Comparison of ENCODE assay signal across 8 mouse cellular contexts in genomic region chr17:28176775-28177539, GRCm38 (mm10). TPM values are rescaled to one million over a fixed set of nuclear protein-coding genes. Genes with fewer than 3 reads are reported as not detected.
DNase-seq lines count a peak whose midpoint lies in the region; ATAC-seq and TF ChIP-seq lines count a peak whose summit lies in the region.

Zfp523 (plus strand) TSS chr17:28177129.

- peak within 1 kb of the TSS; percentile 75 to 82 for H3K4me3 ChIP-seq in MEL (ENCODE audit: control insufficient read depth in 1 of 2, insufficient read depth in 1 of 2, low read depth in 2 of 2, low read length in 2 of 2)
- peak within 1 kb of the TSS; percentile 99 for H3K4me3 ChIP-seq in cerebellum, adult 2 months (replicated peaks; ENCODE audit: insufficient read depth, low read depth, low read length)
- peak within 1 kb of the TSS; percentile 90 for H3K4me3 ChIP-seq in hindbrain, embryonic 10.5 days
- H3K4me3 ChIP-seq in lung, postnatal 0 days (ENCODE audit: low read depth, low read length) = peak within 1 kb of the TSS; percentile 72

- TF ChIP-seq EP300 in MEL (IDR thresholded peaks at IDR 0.05; ENCODE audit: low read depth in 1 of 2, low read length in 2 of 2) = no peak
- TF ChIP-seq EP300 in lung, postnatal 0 days (IDR thresholded peaks at IDR 0.05) = no peak

- no peak for TF ChIP-seq RAD21 in MEL (IDR thresholded peaks at IDR 0.05; ENCODE audit: low read depth, low read length)

- H3K4me1 ChIP-seq in MEL (ENCODE audit: control insufficient read depth in 1 of 2, insufficient read depth in 2 of 2, low read length in 2 of 2) = peaks cover 3 to 9% of the 10 kb centered on the region in 2 experiments; a peak in 3 of 4 replicates
- H3K4me1 ChIP-seq in cerebellum, adult 2 months (ENCODE audit: control insufficient read depth, insufficient read depth, low read length) = peaks cover 6% of the 10 kb centered on the region; the same call in 1 of the 2 replicates
- peaks cover 81% of the 10 kb centered on the region for H3K4me1 ChIP-seq in hindbrain, embryonic 10.5 days (replicated peaks)
- H3K4me1 ChIP-seq in lung, postnatal 0 days (ENCODE audit: insufficient read depth, low read depth, low read length) = peaks cover 28% of the 10 kb centered on the region; the same call in 1 of the 2 replicates

- no peaks in the 10 kb centered on the region for H3K9me3 ChIP-seq in MEL (replicated peaks; ENCODE audit: insufficient read depth, low read length)
- no peaks in the 10 kb centered on the region for H3K9me3 ChIP-seq in hindbrain, embryonic 10.5 days
- H3K9me3 ChIP-seq in lung, postnatal 0 days (ENCODE audit: low read length) = no peaks in the 10 kb centered on the region

- peak within 1 kb of the TSS; percentile 97 for H3K9ac ChIP-seq in MEL (ENCODE audit: control insufficient read depth, low read depth, low read length, poor library complexity, severe bottlenecking)
- H3K9ac ChIP-seq in lung, postnatal 0 days (replicated peaks; ENCODE audit: low read depth) = peak within 1 kb of the TSS; percentile 76

- no peak for TF ChIP-seq CTCF in MEL (IDR thresholded peaks at IDR 0.05 in 2 of 3, conservative IDR thresholded peaks at IDR 0.05 in 1 of 3; ENCODE audit: control insufficient read depth in 1 of 3, insufficient read depth in 1 of 3, low read depth in 2 of 3, low read length in 3 of 3, poor library complexity in 1 of 3, severe bottlenecking in 1 of 3)
- no peak for TF ChIP-seq CTCF in cerebellum, adult 2 months (IDR thresholded peaks at IDR 0.05; ENCODE audit: borderline replicate concordance, insufficient read depth, low read depth, low read length)
- TF ChIP-seq CTCF in lung, postnatal 0 days (IDR thresholded peaks at IDR 0.05) = no peak; the same call in 1 of the 2 replicates

- peak; percentile 87 for DNase-seq in MEL (ENCODE audit: low read depth, low spot score)
- DNase-seq in cerebellum, adult 2 months = peak; percentile 92 to 93
- peak; percentile 93 for DNase-seq in hindbrain, embryonic 10.5 days (ENCODE audit: low spot score)
- DNase-seq in layer of hippocampus, adult 9-11 months = peak; percentile 92
- DNase-seq in lung, postnatal 0 days (ENCODE audit: low spot score) = peak; percentile 95
- DNase-seq in ovary, postnatal 14 days (ENCODE audit: low spot score) = peak; percentile 88
- peak; percentile 95 for DNase-seq in thymus, postnatal 14 days

- H3K27me3 ChIP-seq in MEL (ENCODE audit: control insufficient read depth in 1 of 2, insufficient read depth in 2 of 2, low read length in 2 of 2) = no peaks in the 10 kb centered on the region
- H3K27me3 ChIP-seq in cerebellum, adult 2 months (ENCODE audit: control insufficient read depth, insufficient read depth, low read length) = no peaks in the 10 kb centered on the region
- no peaks in the 10 kb centered on the region for H3K27me3 ChIP-seq in hindbrain, embryonic 10.5 days (ENCODE audit: insufficient read depth, poor library complexity, severe bottlenecking)
- H3K27me3 ChIP-seq in lung, postnatal 0 days (replicated peaks; ENCODE audit: insufficient read depth, low read length) = no peaks in the 10 kb centered on the region

- peak; percentile 87 for ATAC-seq in frontal cortex, adult (ENCODE audit: low TSS enrichment)
- peak; percentile 90 for ATAC-seq in lung, postnatal 0 days

- WGBS in cerebellum, adult 2 months = under 1% methylated on average over 78 of the region's 82 CpGs
- under 1% methylated on average over 82 of the region's 82 CpGs for WGBS in hindbrain, embryonic 10.5 days
- 1% methylated on average over 64 of the region's 82 CpGs for WGBS in lung, postnatal 0 days

- H3K79me2 ChIP-seq in MEL (ENCODE audit: control insufficient read depth, insufficient read depth, low read length, poor library complexity) = peaks cover 5% of the 10 kb centered on the region; the same call in 1 of the 2 replicates

- peak within 1 kb of the TSS; percentile 78 for H3K4me2 ChIP-seq in lung, postnatal 0 days (replicated peaks; ENCODE audit: low read depth, low read length)

- H3K36me3 ChIP-seq in MEL (ENCODE audit: control insufficient read depth in 1 of 2, insufficient read depth in 2 of 2, low read length in 2 of 2) = peaks cover 0 to 4% of the 10 kb centered on the region in 2 experiments; a peak in 2 of 4 replicates
- peaks cover 20% of the 10 kb centered on the region for H3K36me3 ChIP-seq in hindbrain, embryonic 10.5 days
- no peaks in the 10 kb centered on the region for H3K36me3 ChIP-seq in lung, postnatal 0 days (ENCODE audit: insufficient read depth, low read length)

- peak; percentile 70 to 78; a peak in 2 of 4 replicates for TF ChIP-seq POLR2A in MEL (IDR thresholded peaks at IDR 0.05; ENCODE audit: control insufficient read depth in 1 of 2, insufficient read depth in 1 of 2, low read depth in 1 of 2, low read length in 2 of 2, poor library complexity in 1 of 2)
- peak; percentile 38; the same call in 1 of the 2 replicates for TF ChIP-seq POLR2A in cerebellum, adult 2 months (IDR thresholded peaks at IDR 0.05; ENCODE audit: borderline replicate concordance, insufficient read depth, low read length)

- H3K27ac ChIP-seq in MEL (ENCODE audit: control insufficient read depth, low read depth, low read length) = peak within 1 kb of the TSS; percentile 57
- peak within 1 kb of the TSS; percentile 85 for H3K27ac ChIP-seq in cerebellum, adult 2 months (ENCODE audit: insufficient read depth, low read length)
- peak within 1 kb of the TSS; percentile 99 for H3K27ac ChIP-seq in hindbrain, embryonic 10.5 days
- H3K27ac ChIP-seq in lung, postnatal 0 days (ENCODE audit: low read length) = peak within 1 kb of the TSS; percentile 82

TF ChIP-seq in MEL, 35 proteins besides CTCF, POLR2A, EP300 and RAD21 (continues in another document):
- TF ChIP-seq MAX (IDR thresholded peaks at IDR 0.05; ENCODE audit: low read length) (peak; percentile 56; the same call in 1 of the 2 replicates), MXI1 (IDR thresholded peaks at IDR 0.05; ENCODE audit: low read depth, low read length) (peak; percentile 63; the same call in 1 of the 2 replicates), TCF12 (IDR thresholded peaks at IDR 0.05; ENCODE audit: low read depth, low read length) (0 out of 2 replicates have a peak, but pooled peaks have one; percentile 25), E2F4 (IDR thresholded peaks at IDR 0.05; ENCODE audit: borderline replicate concordance, low read depth, low read length) (no peak), CHD1 (IDR thresholded peaks at IDR 0.05; ENCODE audit: low read depth, low read length) (no peak), MYB (IDR thresholded peaks at IDR 0.05; ENCODE audit: low read depth, low read length) (no peak), SIN3A (IDR thresholded peaks at IDR 0.05; ENCODE audit: low read length) (peak; percentile 84), ZNF384 (IDR thresholded peaks at IDR 0.05; ENCODE audit: low read depth, low read length) (peak; percentile 50), UBTF (IDR thresholded peaks at IDR 0.05; ENCODE audit: borderline replicate concordance, insufficient read depth, low read depth, low read length) (0 out of 2 replicates have a peak, but pooled peaks have one; percentile 38), MEF2A (IDR thresholded peaks at IDR 0.05; ENCODE audit: extremely low read depth, insufficient replicate concordance, low read depth, low read length, poor library complexity, severe bottlenecking) (no peak), NELFE (IDR thresholded peaks at IDR 0.05; ENCODE audit: low read depth, low read length) (peak; percentile 65), ELF1 (IDR thresholded peaks at IDR 0.05; ENCODE audit: low read depth, low read length) (peak; percentile 66), MAZ (IDR thresholded peaks at IDR 0.05; ENCODE audit: low read depth, low read length) (peak; percentile 82; the same call in 1 of the 2 replicates), KAT2A (conservative IDR thresholded peaks at IDR 0.05; ENCODE audit: low read depth, low read length) (no peak; the same call in 1 of the 2 replicates), MYC (IDR thresholded peaks at IDR 0.05; ENCODE audit: low read depth, low read length) (no peak; the same call in 1 of the 2 replicates), BHLHE40 (IDR thresholded peaks at IDR 0.05; ENCODE audit: borderline replicate concordance, low read depth, low read length) (no peak), POLR2AphosphoS2 (IDR thresholded peaks at IDR 0.05; ENCODE audit: low read length) (no peak), USF1 (IDR thresholded peaks at IDR 0.05; ENCODE audit: low read depth, low read length) (no peak), ZKSCAN1 (IDR thresholded peaks at IDR 0.05; ENCODE audit: low read depth, low read length) (no peak), TBP (IDR thresholded peaks at IDR 0.05; ENCODE audit: low read depth, low read length) (no peak), GATA1 (IDR thresholded peaks at IDR 0.05; ENCODE audit: low read depth, low read length) (no peak), SMC3 (IDR thresholded peaks at IDR 0.05; ENCODE audit: low read depth, low read length) (no peak), NRF1 (IDR thresholded peaks at IDR 0.05; ENCODE audit: insufficient read depth, low read depth, low read length, poor library complexity, severe bottlenecking) (peak; percentile 58; the same call in 1 of the 2 replicates), JUND (IDR thresholded peaks at IDR 0.05; ENCODE audit: low read depth, low read length) (no peak), ZC3H11A (IDR thresholded peaks at IDR 0.05; ENCODE audit: low read depth, low read length) (no peak), ZMIZ1 (IDR thresholded peaks at IDR 0.05; ENCODE audit: low read depth, low read length) (no peak; the same call in 1 of the 2 replicates), HCFC1 (IDR thresholded peaks at IDR 0.05; ENCODE audit: low read depth, low read length) (peak; percentile 71), TAL1 (IDR thresholded peaks at IDR 0.05; ENCODE audit: low read length) (no peak), ETS1 (IDR thresholded peaks at IDR 0.05; ENCODE audit: low read depth, low read length) (no peak), CHD2 (IDR thresholded peaks at IDR 0.05; ENCODE audit: low read length) (no peak), MAFK (IDR thresholded peaks at IDR 0.05; ENCODE audit: borderline replicate concordance, low read depth, low read length) (no peak), RCOR1 (IDR thresholded peaks at IDR 0.05; ENCODE audit: low read depth, low read length) (no peak), USF2 (IDR thresholded peaks at IDR 0.05; ENCODE audit: borderline replicate concordance in 1 of 2, insufficient read depth in 1 of 2, low read depth in 1 of 2, low read length in 2 of 2) (no peak)

RNA-seq across cellular contexts. Expression of gene Zfp523, which starts in this region (rescaled TPM):
- 21.4 and 29.5 TPM in 2 replicates for total RNA-seq in MEL (2012; rRNA removed)
- 10 to 100 TPM in 1 of 2 experiments, not detected in 1; 53.0 TPM for polyA plus RNA-seq in MEL (2012; ENCODE audit: insufficient read depth in 1 of 2, insufficient read length in 2 of 2, low read depth in 1 of 2, low replicate concordance in 2 of 2, missing spikeins in 1 of 2)
- 71.9 and 77.1 TPM in 2 replicates for polyA plus RNA-seq in cerebellum, adult 2 months (2012; rRNA removed)
- 36.1 and 39.8 TPM in 2 replicates for polyA plus RNA-seq in hindbrain, embryonic 10.5 days (2016; fragmentation: Nextera tagmentation; extraction: Ambion mirVana)
- polyA plus RNA-seq in lung, postnatal 0 days (2015; fragmentation: Nextera tagmentation; extraction: Ambion mirVana) = 18.7 and 20.2 TPM in 2 replicates

Comparison
In these comparisons a context has a peak if more than half of its experiments do, and no peak if none do; other contexts are left out.
1. Peak in every context shown above with its lines: DNase-seq, ATAC-seq, H3K4me3 ChIP-seq and H3K27ac ChIP-seq.